Mouse (Mus musculus): Measurements from ENCODE around the gene Adgrl3.

The Adgrl3 gene

DNA sequence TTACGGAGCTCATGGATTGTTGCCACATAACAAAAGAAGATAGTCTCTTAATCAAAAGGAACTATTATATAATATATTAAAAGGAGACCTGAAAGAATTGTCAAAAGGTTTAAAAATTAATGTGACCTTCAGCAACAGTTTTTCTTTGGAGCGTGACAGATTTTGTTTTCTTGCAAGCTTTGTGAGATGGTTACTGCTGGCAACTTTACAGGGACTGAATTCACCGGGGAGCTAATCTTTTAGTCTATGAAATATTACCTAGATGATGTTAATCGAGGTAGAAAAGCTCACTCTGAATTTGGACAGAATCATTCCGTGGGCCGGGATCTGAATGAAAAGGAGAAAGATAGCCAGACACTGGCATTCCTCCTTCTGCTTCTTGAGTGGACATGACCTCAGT, 850.4 kb downstream of the Adgrl3 start:
- CTCF ChIA-PET: no interaction called here
